Mouse (Mus musculus) midbrain, embryonic 15.5 days (tissue): ENCODE results near the gene Qrfpr. TPM values are rescaled to one million over a fixed set of nuclear protein-coding genes. Genes with fewer than 3 reads are reported as not detected.

Source experiments
- ATAC-seq: fragments of 200-750 bp; cut with Nextera tagmentation; replicated peaks from 2 replicates; pipeline ENCODE4 v1.8.0; 2017; ENCODE audit warnings: moderate TSS enrichment
- H3K27ac ChIP-seq: fragments of 300-500 bp; sonication (generic); 2 replicates; pipeline ENCODE4 v1.5.1; 2015; ENCODE audit warnings: mild to moderate bottlenecking, inconsistent platforms
- H3K27me3 ChIP-seq: fragments of 300-500 bp; sonication (generic); replicated peaks from 2 replicates; pipeline ENCODE4 v1.6.1; 2015; ENCODE audit warnings: inconsistent platforms
- H3K36me3 ChIP-seq: fragments of 300-500 bp; sonication (generic); replicated peaks from 2 replicates; pipeline ENCODE4 v1.6.1; 2015; ENCODE audit warnings: inconsistent platforms
- H3K4me1 ChIP-seq: fragments of 300-500 bp; sonication (generic); 2 replicates; pipeline ENCODE4 v1.6.1; 2015; ENCODE audit warnings: inconsistent platforms
- H3K4me2 ChIP-seq: fragments of 300-500 bp; sonication (generic); 2 replicates; pipeline ENCODE4 v1.6.1; 2015; ENCODE audit warnings: inconsistent platforms, mild to moderate bottlenecking, moderate library complexity
- H3K4me3 ChIP-seq: fragments of 300-500 bp; sonication (generic); 2 replicates; pipeline ENCODE4 v1.5.1; 2015; ENCODE audit warnings: mild to moderate bottlenecking, inconsistent platforms
- H3K9ac ChIP-seq: fragments of 300-500 bp; sonication (generic); 2 replicates; pipeline ENCODE4 v1.6.1; 2015; ENCODE audit warnings: mild to moderate bottlenecking, inconsistent platforms
- H3K9me3 ChIP-seq: fragments of 300-500 bp; sonication (generic); 2 replicates; pipeline ENCODE4 v1.6.1; 2016; ENCODE audit warnings: inconsistent platforms
- WGBS: fragments of 180-500 bp; shearing (Covaris S2); methylation state at CpG from one replicate; pipeline ENCODE4 v1.1.7; 2015; ENCODE audit warnings: mixed read lengths; 5-methylcytosine and 5-hydroxymethylcytosine counted together
- polyA plus RNA-seq: library from polyadenylated mRNA; unstranded; fragments of >200 nt; fragmentation: Nextera tagmentation; extraction: Ambion mirVana; gene quantifications from 2 replicates; pipeline ENCODE4 v1.2.1, GENCODE M21; 2015

The Qrfpr gene
- polyA plus RNA-seq, 1 experiment from 2014 or later = 1.7 TPM

DNA sequence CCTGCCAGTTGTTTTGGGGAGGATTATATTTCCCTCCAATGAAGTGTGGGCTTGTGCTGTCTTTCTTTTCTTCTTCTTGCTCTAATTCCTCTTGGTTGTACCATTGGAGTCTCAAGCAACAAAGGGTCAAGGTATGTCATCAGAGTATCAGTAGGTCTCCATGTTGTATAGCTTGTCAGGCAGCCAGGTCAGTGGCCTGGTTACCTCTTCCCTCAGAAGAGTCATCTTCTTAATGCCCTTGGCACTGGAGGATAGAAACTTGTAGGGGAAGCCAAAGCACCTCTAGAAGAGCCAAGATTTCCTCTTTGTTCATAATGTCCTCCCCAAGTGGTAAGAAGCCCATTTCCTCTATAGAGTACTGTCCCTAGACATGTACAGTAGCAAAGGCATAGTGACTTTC lies 83.1 kb downstream of the Qrfpr start:
- ATAC-seq = no peak
- Histone ChIP-seq H3K9ac (no peak overlapping the region), H3K27ac (no peak overlapping the region), H3K36me3 (no peaks in the 10 kb centered on the region), H3K4me1 (no peaks in the 10 kb centered on the region), H3K27me3 (no peaks in the 10 kb centered on the region), H3K9me3 (no peaks in the 10 kb centered on the region), H3K4me3 (no peak overlapping the region), H3K4me2 (no peak overlapping the region)

DNA sequence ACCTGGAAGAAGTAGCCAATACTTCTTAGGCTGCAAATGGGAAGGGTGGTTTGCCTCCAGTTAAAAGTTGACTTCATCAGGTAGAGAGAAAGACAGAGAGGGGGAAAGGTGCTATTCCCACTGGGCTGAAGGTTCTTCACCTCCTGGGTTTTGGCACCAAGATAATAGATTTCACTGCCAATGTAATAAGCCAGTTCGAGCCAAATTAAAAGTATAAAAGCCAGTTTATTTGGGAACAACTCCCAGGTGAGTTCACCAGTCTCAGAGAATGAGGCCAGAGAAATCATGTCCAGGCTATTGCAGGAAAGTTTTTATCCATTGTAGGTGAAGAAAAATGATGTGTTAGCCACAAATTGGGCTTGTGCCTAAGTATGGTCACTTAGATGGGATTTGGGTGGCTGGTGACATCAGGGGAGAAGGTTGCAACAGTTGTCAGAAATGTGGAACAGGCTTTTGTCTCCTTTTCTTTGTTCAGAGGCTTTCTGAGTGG lies 83.9 kb downstream of the Qrfpr start:
- Histone ChIP-seq H3K9me3 (no peaks in the 10 kb centered on the region), H3K27me3 (no peaks in the 10 kb centered on the region), H3K4me3 (no peak overlapping the region), H3K4me2 (no peak overlapping the region), H3K36me3 (no peaks in the 10 kb centered on the region), H3K4me1 (no peaks in the 10 kb centered on the region), H3K9ac (no peak overlapping the region), H3K27ac (no peak overlapping the region)
- ATAC-seq = no peak
- WGBS = 69% methylated on average over 1 of the region's 1 CpGs

DNA sequence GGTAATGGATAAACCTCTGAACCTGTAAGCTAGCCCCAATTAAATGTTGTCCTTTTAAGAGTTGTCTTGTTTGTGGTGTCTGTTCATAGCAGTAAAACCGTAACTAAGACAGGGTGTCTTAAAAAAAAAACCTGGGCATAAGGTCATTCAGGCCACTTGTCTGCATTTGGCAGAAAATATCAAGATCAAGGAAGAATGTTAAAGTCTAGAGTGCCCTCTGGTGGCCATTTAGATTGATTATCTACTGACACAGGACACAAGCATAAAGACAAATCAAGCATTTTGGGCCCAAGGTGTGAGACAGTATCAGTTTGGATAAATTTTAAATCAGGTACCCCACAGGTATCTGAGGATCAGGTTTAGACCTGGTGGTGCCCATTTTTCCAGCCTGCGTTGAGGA lies 84.6 kb downstream of the Qrfpr start:
- no peak for ATAC-seq
- H3K36me3 ChIP-seq = no peaks in the 10 kb centered on the region
- no peak overlapping the region for H3K27ac ChIP-seq
- 50% methylated on average over 2 of the region's 2 CpGs for WGBS
- H3K27me3 ChIP-seq = no peaks in the 10 kb centered on the region
- no peak overlapping the region for H3K4me2 ChIP-seq
- no peak overlapping the region for H3K9ac ChIP-seq
- H3K4me1 ChIP-seq = no peaks in the 10 kb centered on the region
- no peak overlapping the region for H3K4me3 ChIP-seq
- H3K9me3 ChIP-seq = no peaks in the 10 kb centered on the region

DNA sequence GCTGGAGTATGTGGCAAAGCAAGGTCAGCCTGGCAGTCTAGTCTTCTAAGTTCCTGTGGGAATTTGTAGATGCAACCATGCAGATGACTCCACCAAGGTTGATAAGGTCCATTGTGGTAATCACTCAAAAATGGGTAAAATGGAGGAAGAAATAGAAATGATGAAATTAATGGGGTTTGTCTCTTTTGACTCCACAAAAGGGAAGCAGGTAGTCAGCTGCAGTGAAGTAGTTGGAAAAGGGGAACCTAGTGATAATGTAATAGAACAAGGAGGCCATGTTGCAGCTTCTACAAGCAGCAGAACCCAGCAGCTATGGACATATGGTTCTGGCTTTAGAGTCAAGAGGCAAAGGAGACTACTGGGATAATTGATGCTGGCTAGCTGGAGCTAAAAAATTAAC lies 86.0 kb downstream of the Qrfpr start:
- no peak for ATAC-seq
- no peak overlapping the region for H3K9ac ChIP-seq
- H3K4me3 ChIP-seq = no peak overlapping the region
- H3K4me1 ChIP-seq = no peaks in the 10 kb centered on the region
- no peaks in the 10 kb centered on the region for H3K27me3 ChIP-seq
- no peaks in the 10 kb centered on the region for H3K36me3 ChIP-seq
- H3K27ac ChIP-seq = no peak overlapping the region
- no peaks in the 10 kb centered on the region for H3K9me3 ChIP-seq
- no peak overlapping the region for H3K4me2 ChIP-seq

Other genes with a start within 250 kb of the Qrfpr start
- 29.8 and 31.5 TPM in 2 replicates for gene Mccc1, start 221.6 kb downstream of the Qrfpr start, polyA plus RNA-seq
- gene Ccdc144b, start 168.8 kb downstream of the Qrfpr start, polyA plus RNA-seq = not detected in 2 replicates
- 85.8 and 87.0 TPM in 2 replicates for gene Acad9, start 156.3 kb downstream of the Qrfpr start, polyA plus RNA-seq
- gene D3Ertd254e, start 71.3 kb downstream of the Qrfpr start, polyA plus RNA-seq = 16.3 and 18.0 TPM in 2 replicates